Mouse (Mus musculus) induced T-regulatory cell, adult 2 months (primary cell): ENCODE data around the gene Ryr1.
A peak's percentile ranks its signal among the peaks of the same experiment; 100 is the strongest.

ENCODE experiments used
- DNase-seq: peaks from one replicate; pipeline ENCODE4 v3.0.0-alpha.2; 2012; ENCODE audit warnings: low read depth

Ryr1 gene

GRCm38 (mm10) chr7:29037261-29037660 is 87.7 kb downstream of the Ryr1 start:
- peak; percentile 69 for DNase-seq

GRCm38 (mm10) chr7:29032685-29033084 is 92.3 kb downstream of the Ryr1 start:
- DNase-seq: peak; percentile 62

GRCm38 (mm10) chr7:29031641-29032040 is 93.3 kb downstream of the Ryr1 start:
- no peak for DNase-seq

- DNase-seq: no peak
These were observed 95.0 kb downstream of the Ryr1 start for GRCm38 (mm10) chr7:29029690-29030656.

DNA sequence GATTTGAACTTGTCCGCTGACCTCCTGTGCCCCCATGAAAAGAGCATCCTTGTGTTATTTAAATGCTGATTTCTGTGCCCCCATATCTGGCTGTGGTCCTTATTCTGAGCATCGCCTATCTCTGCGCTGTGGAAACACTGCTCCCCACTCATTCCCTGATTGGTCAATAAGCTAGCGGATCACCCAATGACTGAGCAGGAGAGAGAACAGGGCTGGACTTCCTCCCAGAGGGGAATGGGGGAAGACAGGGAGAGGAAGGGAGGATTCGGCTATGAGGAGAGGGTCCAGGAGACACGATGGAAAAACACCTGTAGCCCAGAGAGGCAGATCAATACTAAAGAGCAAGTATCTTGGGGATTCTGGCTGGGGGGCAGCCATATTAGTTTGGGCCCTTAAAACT is 96.2 kb downstream of the Ryr1 start:
- DNase-seq: no peak

DNA sequence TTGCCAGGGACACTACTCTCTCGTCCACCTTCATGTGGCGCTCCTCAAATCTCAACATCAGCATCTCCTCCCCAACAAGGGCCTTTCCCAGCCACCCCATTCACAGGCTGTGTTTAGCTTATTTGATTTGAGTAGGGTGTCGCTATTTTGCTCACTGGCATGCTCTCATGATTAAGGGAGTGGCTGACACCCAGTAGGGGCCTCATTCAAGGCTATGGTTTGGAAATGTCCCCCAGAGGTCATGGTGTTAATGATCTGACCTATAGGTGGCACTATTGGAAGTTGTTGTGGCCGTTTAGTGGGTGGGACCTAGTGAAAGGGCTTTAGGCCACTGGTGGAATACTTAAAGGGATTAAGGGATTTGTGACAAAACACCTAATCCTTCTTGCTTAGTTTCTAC is 98.2 kb downstream of the Ryr1 start:
- peak; percentile 55 for DNase-seq

DNA sequence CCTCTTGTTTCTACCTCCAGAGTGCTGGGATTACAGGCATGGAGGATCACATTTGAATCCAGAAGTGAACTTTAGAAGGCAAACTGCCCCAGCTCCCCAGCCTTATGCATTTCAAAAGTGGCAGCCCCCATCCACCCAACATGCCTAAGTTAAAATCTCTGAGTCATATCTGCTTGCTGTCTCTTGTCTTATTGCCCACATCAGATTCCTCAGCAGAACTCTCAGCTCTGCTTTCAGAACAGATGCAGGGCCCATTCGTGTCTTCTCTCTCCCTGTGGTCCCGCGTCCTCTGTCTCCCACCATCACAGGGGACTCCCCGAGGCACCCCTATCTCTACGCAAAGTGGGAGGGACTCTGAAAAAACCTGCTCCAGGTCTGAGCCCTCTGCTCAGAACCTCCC is 98.8 kb downstream of the Ryr1 start:
- peak; percentile 77 for DNase-seq

GRCm38 (mm10) chr7:29025566-29025965 is 99.4 kb downstream of the Ryr1 start:
- DNase-seq: peak; percentile 87

DNA sequence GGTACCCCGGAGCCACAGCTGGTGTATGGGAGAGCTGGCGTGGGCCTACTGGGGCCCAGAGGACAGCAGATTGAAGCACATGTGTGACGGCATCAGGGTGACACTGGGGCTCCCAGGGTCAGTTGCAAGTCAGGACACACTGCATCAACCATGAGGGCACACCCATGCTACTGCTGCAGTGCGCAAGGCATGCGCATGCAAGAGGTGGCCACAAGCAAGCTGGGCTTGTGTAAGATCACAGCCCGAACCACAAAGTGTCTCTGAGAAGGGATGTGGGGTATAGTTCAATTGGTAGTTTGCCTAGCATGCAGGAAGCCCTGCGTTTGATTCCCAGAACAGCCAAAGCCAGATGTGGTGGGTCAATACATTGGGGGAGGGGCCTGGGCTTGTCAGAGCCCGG is 101.5 kb downstream of the Ryr1 start:
- peak; percentile 35 for DNase-seq

DNA sequence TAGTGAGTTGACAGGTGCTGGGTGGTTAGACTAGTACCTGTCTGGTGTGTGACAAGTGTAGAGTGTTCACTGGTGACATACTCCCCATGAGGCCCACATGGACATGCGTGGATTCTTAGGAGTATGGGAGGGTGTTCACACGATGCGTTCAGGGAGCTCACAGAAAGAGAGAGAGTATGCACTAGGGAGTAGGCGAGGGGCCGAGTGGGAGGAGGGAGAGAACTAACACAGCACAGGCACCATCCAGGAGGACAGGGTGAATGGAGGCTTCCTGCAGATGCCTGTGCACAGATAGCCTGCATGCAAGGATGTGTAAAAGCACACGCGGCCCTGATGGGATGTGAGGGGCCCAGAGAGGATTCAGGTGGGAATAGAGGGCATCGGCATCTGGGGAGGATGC is 102.5 kb downstream of the Ryr1 start:
- no peak for DNase-seq

- peak; percentile 42 for DNase-seq
These were observed 105.3 kb downstream of the Ryr1 start for GRCm38 (mm10) chr7:29019447-29020220.

GRCm38 (mm10) chr7:29017222-29017621 is 107.8 kb downstream of the Ryr1 start:
- DNase-seq: no peak

GRCm38 (mm10) chr7:29016440-29016839 is 108.5 kb downstream of the Ryr1 start:
- no peak for DNase-seq

- DNase-seq: peak; percentile 43
These were observed 110.0 kb downstream of the Ryr1 start for GRCm38 (mm10) chr7:29014984-29015383.

GRCm38 (mm10) chr7:29008714-29009113 is 116.3 kb downstream of the Ryr1 start:
- DNase-seq: peak; percentile 64

- no peak for DNase-seq
These were observed 116.8 kb downstream of the Ryr1 start for GRCm38 (mm10) chr7:29008171-29008570.

- DNase-seq: no peak
These were observed 117.5 kb downstream of the Ryr1 start for GRCm38 (mm10) chr7:29007224-29008101.

GRCm38 (mm10) chr7:29000651-29001605 is 124.1 kb downstream of the Ryr1 start:
- peak; percentile 88 for DNase-seq

- DNase-seq: no peak
These were observed 131.6 kb downstream of the Ryr1 start for GRCm38 (mm10) chr7:28993402-28993801.

GRCm38 (mm10) chr7:28992997-28993396 is 132.0 kb downstream of the Ryr1 start:
- DNase-seq: no peak

DNA sequence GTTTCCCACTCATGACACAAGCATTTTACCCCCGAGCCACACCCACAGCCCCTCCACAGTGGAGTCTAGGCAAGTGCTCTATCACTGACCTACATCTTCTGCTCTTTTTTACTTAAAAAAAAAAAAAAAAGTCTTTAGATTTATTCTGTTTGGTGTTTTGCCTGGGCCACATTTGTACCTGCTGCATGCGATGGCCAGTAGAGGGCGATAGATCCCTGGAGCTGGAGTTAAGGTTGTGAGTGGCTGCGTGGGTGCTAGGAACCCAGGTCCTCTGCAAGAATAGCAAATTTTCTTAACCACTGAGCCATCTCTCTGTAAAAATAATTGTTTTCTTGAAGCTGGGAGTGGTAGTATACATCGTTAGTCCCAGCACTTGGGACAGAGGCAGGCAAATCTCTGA is 133.4 kb downstream of the Ryr1 start:
- peak; percentile 69 for DNase-seq
